Mouse (Mus musculus) megakaryocyte-erythroid progenitor cell, adult 5 weeks (primary cell): ENCODE results near the gene Gm11273. TPM values are rescaled to one million over a fixed set of nuclear protein-coding genes. Genes with fewer than 3 reads are reported as not detected.

ENCODE experiments used
- polyA plus RNA-seq: library from polyadenylated mRNA; stranded (reverse); fragments of >175 nt; gene quantifications from 2 replicates; pipeline ENCODE4 v1.2.3, GENCODE M21; 2012

Gm11273 gene
- 31.4 and 32.2 TPM in 2 replicates for polyA plus RNA-seq

GRCm38 (mm10) chr13:21501182-21501581, at the start of gene Gm11273:
Gene Gm11273, minus strand, starts transcription at chr13:21501418.

GRCm38 (mm10) chr13:21542708-21543107, 41.5 kb upstream of the Gm11273 start, which contains the start of gene Olfr1366:
Gene Olfr1366, minus strand, starts transcription at chr13:21542808.

GRCm38 (mm10) chr13:21530781-21531201, 29.6 kb upstream of the Gm11273 start, which contains the start of gene Zkscan8:
Gene Zkscan8, minus strand, starts transcription at chr13:21531120.

GRCm38 (mm10) chr13:21495080-21495479, 6.1 kb downstream of the Gm11273 start, which contains the start of gene AK157302:
Gene AK157302, plus strand, starts transcription at chr13:21495223.

GRCm38 (mm10) chr13:21478759-21479670, 22.2 kb downstream of the Gm11273 start, which contains the start of the genes Zkscan4 and Gm10065:
Gene Zkscan4, plus strand, starts transcription at chr13:21478907.
Gene Gm10065, minus strand, starts transcription at chr13:21479441.

GRCm38 (mm10) chr13:21468061-21469019, 32.9 kb downstream of the Gm11273 start, which contains the start of gene Nkapl:
Gene Nkapl, minus strand, starts transcription at chr13:21468509.

GRCm38 (mm10) chr13:21453449-21453848, 47.8 kb downstream of the Gm11273 start, which contains the start of gene Zscan26:
Gene Zscan26, minus strand, starts transcription at chr13:21453730.

Other genes starting within 250 kb of the Gm11273 start
- not detected in 2 replicates for gene Gpx5, start 208.7 kb downstream of the Gm11273 start, polyA plus RNA-seq
- gene Gpx6, start 189.3 kb downstream of the Gm11273 start, polyA plus RNA-seq, result not detected in 2 replicates
- gene Olfr1367, start 154.5 kb downstream of the Gm11273 start, polyA plus RNA-seq, result not detected in 2 replicates
- gene Zscan12, start 138.6 kb downstream of the Gm11273 start, polyA plus RNA-seq, result 1.9 and 2.0 TPM in 2 replicates
- gene Zkscan3, start 98.7 kb downstream of the Gm11273 start, polyA plus RNA-seq, result 4.7 and 4.8 TPM in 2 replicates
- gene Pgbd1, start 60.4 kb downstream of the Gm11273 start, polyA plus RNA-seq, result 0.14 and 0.18 TPM in 2 replicates
- 2.0 and 2.2 TPM in 2 replicates for gene Zscan26, start 47.7 kb downstream of the Gm11273 start, polyA plus RNA-seq
- 0.14 and 0.33 TPM in 2 replicates for gene Nkapl, start 32.9 kb downstream of the Gm11273 start, polyA plus RNA-seq
- 0.16 TPM in 1 of 2 replicates, not detected in the other for gene Zkscan4, start 22.5 kb downstream of the Gm11273 start, polyA plus RNA-seq
- not detected in 2 replicates for gene Gm10065, start 22.0 kb downstream of the Gm11273 start, polyA plus RNA-seq
- gene AK157302, start 6.2 kb downstream of the Gm11273 start, polyA plus RNA-seq, result not detected in 2 replicates
- gene Zkscan8, start 29.7 kb upstream of the Gm11273 start, polyA plus RNA-seq, result 1.0 and 1.8 TPM in 2 replicates
- not detected in 2 replicates for gene Olfr1366, start 41.4 kb upstream of the Gm11273 start, polyA plus RNA-seq
- gene Olfr1535, start 58.5 kb upstream of the Gm11273 start, polyA plus RNA-seq, result not detected in 2 replicates
- not detected in 2 replicates for gene Olfr1364, start 80.3 kb upstream of the Gm11273 start, polyA plus RNA-seq
- gene Olfr1362, start 112.6 kb upstream of the Gm11273 start, polyA plus RNA-seq, result not detected in 2 replicates
- not detected in 2 replicates for gene Olfr11, start 141.1 kb upstream of the Gm11273 start, polyA plus RNA-seq
- 0.03 TPM in 1 of 2 replicates, not detected in the other for gene Olfr1361, start 162.0 kb upstream of the Gm11273 start, polyA plus RNA-seq
- not detected in 2 replicates for gene Olfr1360, start 176.0 kb upstream of the Gm11273 start, polyA plus RNA-seq
- gene Olfr1359, start 196.7 kb upstream of the Gm11273 start, polyA plus RNA-seq, result not detected in 2 replicates
- 1.1 and 2.1 TPM in 2 replicates for gene Hist1h2bl, start 214.7 kb upstream of the Gm11273 start, polyA plus RNA-seq
- 16.6 and 27.9 TPM in 2 replicates for gene Hist1h2ai, start 215.0 kb upstream of the Gm11273 start, polyA plus RNA-seq
- gene Hist1h3h, start 216.2 kb upstream of the Gm11273 start, polyA plus RNA-seq, result 27.0 and 31.9 TPM in 2 replicates
- 1.7 and 4.9 TPM in 2 replicates for gene Hist1h2bm, start 220.6 kb upstream of the Gm11273 start, polyA plus RNA-seq
- 2.5 and 5.2 TPM in 2 replicates for gene Hist1h4j, start 233.6 kb upstream of the Gm11273 start, polyA plus RNA-seq
- gene Hist1h4k, start 249.1 kb upstream of the Gm11273 start, polyA plus RNA-seq, result 19.1 and 29.2 TPM in 2 replicates